Mouse (Mus musculus): Measurements from ENCODE around the gene Polr3g. TPM values are rescaled to one million over a fixed set of nuclear protein-coding genes. Genes with fewer than 3 reads are reported as not detected.
"Not testable (repeated sequence)": the region's sequence is repeated elsewhere in the genome, so short reads cannot be mapped to it uniquely, and the experiment has no call there.

Gene Polr3g
- polyA plus RNA-seq, 1 experiment from 2014 or later: 12.8 TPM

DNA sequence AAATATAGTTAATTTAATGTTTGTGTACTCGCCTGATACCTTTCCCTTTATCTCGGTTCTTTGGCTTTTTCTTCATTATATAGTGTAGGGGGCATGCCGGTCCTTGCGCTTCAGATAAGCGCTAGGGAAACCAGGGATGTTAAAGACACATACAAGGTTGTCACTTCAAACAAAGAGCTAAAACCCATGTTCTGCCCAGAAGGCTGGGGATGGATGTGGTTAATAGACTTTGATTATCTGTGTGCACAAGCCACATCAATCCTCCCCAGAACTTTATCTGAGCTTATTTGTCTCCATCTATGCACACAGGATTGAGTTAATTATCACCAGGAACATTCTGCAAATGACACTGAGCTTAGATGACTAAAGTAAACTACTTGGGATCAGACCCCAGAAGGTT, 25.8 kb upstream of the Polr3g start:
- WGBS: 92% methylated on average over 5 of the region's 5 CpGs
- Histone ChIP-seq H3K36me3 (ENCODE audit: control insufficient read depth, insufficient read depth, low read length) (no peaks in the 10 kb centered on the region), H3K9ac (ENCODE audit: low read depth, low read length) (no peak overlapping the region), H3K27me3 (ENCODE audit: control insufficient read depth, insufficient read depth, low read length) (no peaks in the 10 kb centered on the region), H3K4me3 (ENCODE audit: low read depth, low read length) (no peak overlapping the region), H3K4me1 (replicated peaks; ENCODE audit: control insufficient read depth, insufficient read depth, low read length) (no peaks in the 10 kb centered on the region), H3K4me2 (replicated peaks; ENCODE audit: low read depth, low read length) (no peak overlapping the region), H3K27ac (ENCODE audit: low read depth, low read length) (no peak overlapping the region), H3K9me3 (ENCODE audit: control insufficient read depth, low read length) (no peaks in the 10 kb centered on the region)
- DNase-seq (ENCODE audit: low spot score): no peak
- no peak for ATAC-seq (ENCODE audit: low FRiP score)

DNA sequence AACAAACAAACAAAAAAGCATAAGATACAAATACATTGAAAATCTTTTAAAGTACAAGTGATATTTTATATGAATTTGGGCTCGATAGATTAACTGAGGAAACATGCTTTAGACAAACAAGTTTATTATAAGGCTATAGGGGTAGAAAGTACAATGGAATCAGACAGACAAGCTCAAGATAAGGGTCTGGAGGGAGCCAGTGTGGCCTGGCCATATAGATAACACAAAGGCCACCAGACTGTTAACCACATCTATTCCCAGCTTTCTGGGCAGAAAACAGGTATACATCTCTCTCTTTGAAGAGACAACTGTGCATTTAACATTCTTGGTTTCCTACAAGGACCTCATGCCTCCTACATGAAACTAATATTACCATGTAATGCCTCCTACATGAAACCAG, 19.5 kb upstream of the Polr3g start:
- H3K4me1 ChIP-seq (replicated peaks; ENCODE audit: control insufficient read depth, insufficient read depth, low read length): no peaks in the 10 kb centered on the region
- H3K4me2 ChIP-seq (replicated peaks; ENCODE audit: low read depth, low read length): no peak overlapping the region
- H3K36me3 ChIP-seq (ENCODE audit: control insufficient read depth, insufficient read depth, low read length): no peaks in the 10 kb centered on the region
- H3K9ac ChIP-seq (ENCODE audit: low read depth, low read length): no peak overlapping the region
- 89% methylated on average over 1 of the region's 1 CpGs for WGBS
- no peaks in the 10 kb centered on the region for H3K9me3 ChIP-seq (ENCODE audit: control insufficient read depth, low read length)
- no peak for ATAC-seq (ENCODE audit: low FRiP score)
- no peak for DNase-seq (ENCODE audit: low spot score)
- H3K4me3 ChIP-seq (ENCODE audit: low read depth, low read length): no peak overlapping the region
- no peaks in the 10 kb centered on the region for H3K27me3 ChIP-seq (ENCODE audit: control insufficient read depth, insufficient read depth, low read length)
- H3K27ac ChIP-seq (ENCODE audit: low read depth, low read length): no peak overlapping the region

DNA sequence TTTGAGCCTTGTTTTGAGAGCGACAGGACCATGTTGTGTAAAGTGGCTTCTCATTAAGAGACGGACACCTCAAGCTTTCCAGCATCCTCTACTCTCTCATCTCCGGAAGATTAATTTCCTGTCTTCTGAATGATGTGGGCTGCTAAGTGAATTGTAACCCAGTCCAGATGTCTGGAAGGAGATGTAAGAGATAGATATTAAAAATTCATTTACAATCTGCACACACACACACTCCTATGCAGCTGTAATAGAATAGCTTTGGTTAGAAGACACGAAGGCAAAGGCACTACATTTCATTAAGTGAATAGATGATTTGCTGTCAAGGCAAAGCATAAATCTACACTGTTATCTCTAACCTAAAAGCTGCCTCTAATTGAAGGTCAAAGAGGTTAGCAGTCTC, 18.3 kb upstream of the Polr3g start:
- Histone ChIP-seq H3K9me3 (ENCODE audit: control insufficient read depth, low read length) (no peaks in the 10 kb centered on the region), H3K9ac (ENCODE audit: low read depth, low read length) (no peak overlapping the region), H3K27ac (ENCODE audit: low read depth, low read length) (no peak overlapping the region), H3K4me2 (replicated peaks; ENCODE audit: low read depth, low read length) (no peak overlapping the region), H3K27me3 (ENCODE audit: control insufficient read depth, insufficient read depth, low read length) (no peaks in the 10 kb centered on the region), H3K36me3 (ENCODE audit: control insufficient read depth, insufficient read depth, low read length) (no peaks in the 10 kb centered on the region), H3K4me1 (replicated peaks; ENCODE audit: control insufficient read depth, insufficient read depth, low read length) (no peaks in the 10 kb centered on the region), H3K4me3 (ENCODE audit: low read depth, low read length) (no peak overlapping the region)
- no peak for ATAC-seq (ENCODE audit: low FRiP score)
- WGBS: 80% methylated on average over 4 of the region's 4 CpGs
- DNase-seq (ENCODE audit: low spot score): no peak

DNA sequence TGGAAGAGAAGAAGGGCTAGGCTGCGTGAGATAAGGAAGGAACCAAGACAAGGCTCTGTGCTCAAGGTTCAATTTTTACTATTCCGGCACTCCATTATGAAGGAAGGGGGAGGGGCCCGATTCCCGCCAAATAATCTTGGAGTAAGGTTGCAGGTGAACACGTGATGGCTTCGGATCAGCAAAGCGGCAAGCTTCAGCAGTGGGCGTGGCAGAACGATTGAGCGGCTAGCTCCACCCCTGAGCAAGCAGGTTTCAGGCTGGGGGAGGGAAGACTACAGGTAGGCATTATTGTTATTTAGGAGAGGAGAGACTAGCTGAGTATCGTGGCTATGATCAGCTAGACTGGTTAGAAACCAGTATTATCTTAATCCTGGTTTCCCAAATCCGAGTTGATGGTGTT, 17.3 kb upstream of the Polr3g start:
- not testable (repeated sequence) for DNase-seq (ENCODE audit: low spot score); H3K9ac ChIP-seq (ENCODE audit: low read depth, low read length); H3K27me3 ChIP-seq (ENCODE audit: control insufficient read depth, insufficient read depth, low read length); ATAC-seq (ENCODE audit: low FRiP score); H3K9me3 ChIP-seq (ENCODE audit: control insufficient read depth, low read length); H3K4me1 ChIP-seq (replicated peaks; ENCODE audit: control insufficient read depth, insufficient read depth, low read length); H3K4me2 ChIP-seq (replicated peaks; ENCODE audit: low read depth, low read length); H3K36me3 ChIP-seq (ENCODE audit: control insufficient read depth, insufficient read depth, low read length); H3K4me3 ChIP-seq (ENCODE audit: low read depth, low read length); H3K27ac ChIP-seq (ENCODE audit: low read depth, low read length)
- 58% methylated on average over 12 of the region's 12 CpGs for WGBS

DNA sequence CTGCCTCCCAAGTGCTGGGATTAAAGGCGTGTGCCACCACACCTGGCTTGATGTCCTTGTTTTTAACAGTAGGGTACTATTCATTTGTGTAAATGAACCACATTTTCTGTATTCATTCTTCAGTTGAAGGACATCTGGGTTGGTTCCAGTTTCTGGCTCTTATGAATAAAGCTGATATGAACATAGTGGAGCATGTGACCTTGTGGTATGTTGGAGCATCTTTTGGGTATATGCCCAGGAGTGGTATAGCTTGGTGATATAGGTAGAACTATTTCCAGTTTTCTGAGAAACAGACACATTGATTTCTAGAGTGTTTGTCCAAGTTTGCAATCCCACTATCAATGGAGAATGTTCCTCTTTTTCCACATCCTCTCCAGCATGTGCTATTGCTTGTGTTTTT, 3.1 kb upstream of the Polr3g start:
- no peaks in the 10 kb centered on the region for H3K36me3 ChIP-seq (ENCODE audit: control insufficient read depth, insufficient read depth, low read length)
- H3K9ac ChIP-seq (ENCODE audit: low read depth, low read length): no peak overlapping the region
- no peaks in the 10 kb centered on the region for H3K9me3 ChIP-seq (ENCODE audit: control insufficient read depth, low read length)
- H3K27ac ChIP-seq (ENCODE audit: low read depth, low read length): no peak overlapping the region
- no peak overlapping the region for H3K4me2 ChIP-seq (replicated peaks; ENCODE audit: low read depth, low read length)
- ATAC-seq (ENCODE audit: low FRiP score) (no peak), DNase-seq (ENCODE audit: low spot score) (no peak)
- 0 out of 2 replicates have a peak, but pooled peaks cover 2% of the 10 kb centered on the region for H3K4me1 ChIP-seq (replicated peaks; ENCODE audit: control insufficient read depth, insufficient read depth, low read length)
- 89% methylated on average over 1 of the region's 1 CpGs for WGBS
- H3K27me3 ChIP-seq (ENCODE audit: control insufficient read depth, insufficient read depth, low read length): no peaks in the 10 kb centered on the region
- H3K4me3 ChIP-seq (ENCODE audit: low read depth, low read length): no peak overlapping the region

DNA sequence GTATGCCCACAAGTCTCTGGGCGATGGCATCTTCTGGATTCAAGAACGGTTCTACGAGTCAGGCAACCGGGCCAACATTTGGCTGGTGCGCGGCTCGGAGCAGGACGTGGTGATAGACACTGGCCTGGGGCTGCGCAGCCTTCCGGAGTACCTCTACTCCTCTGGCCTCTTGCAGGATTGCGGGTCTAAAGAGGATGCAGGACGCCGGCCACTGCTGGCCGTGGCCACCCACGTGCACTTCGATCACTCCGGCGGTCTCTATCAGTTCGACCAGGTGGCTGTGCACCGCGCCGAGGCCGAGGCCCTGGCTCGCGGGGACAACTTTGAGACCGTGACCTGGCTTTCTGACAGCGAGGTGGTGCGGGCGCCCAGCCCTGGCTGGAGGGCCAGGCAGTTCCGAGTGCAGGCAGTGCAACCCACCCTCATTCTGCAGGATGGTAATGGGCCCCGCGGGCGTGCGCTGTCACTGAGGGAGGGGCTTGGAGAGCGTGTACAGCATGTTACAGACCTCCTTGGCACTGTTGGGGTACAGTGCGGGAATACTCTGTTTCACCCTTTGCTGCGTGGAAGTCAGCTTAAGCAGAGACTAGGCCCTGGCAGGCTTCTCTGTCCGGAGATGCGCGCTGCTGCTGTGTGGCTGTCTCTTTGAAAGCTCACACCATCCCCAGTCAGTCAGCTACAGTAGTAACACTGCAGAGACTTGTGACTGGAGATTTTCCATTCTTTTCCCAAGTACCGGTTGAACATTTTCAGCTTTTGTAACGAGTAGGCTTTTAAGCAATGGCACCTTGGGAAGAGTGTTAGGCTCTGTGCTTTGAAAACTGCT, 946 bp upstream of the Polr3g start:
- H3K36me3 ChIP-seq (ENCODE audit: control insufficient read depth, insufficient read depth, low read length): no peaks in the 10 kb centered on the region
- DNase-seq (ENCODE audit: low spot score): no peak
- WGBS: under 1% methylated on average over 42 of the region's 42 CpGs
- H3K4me3 ChIP-seq (ENCODE audit: low read depth, low read length): peak overlapping the region; percentile 83
- 0 out of 2 replicates have a peak, but pooled peaks cover 2% of the 10 kb centered on the region for H3K4me1 ChIP-seq (replicated peaks; ENCODE audit: control insufficient read depth, insufficient read depth, low read length)
- H3K27ac ChIP-seq (ENCODE audit: low read depth, low read length): peak overlapping the region; percentile 73
- H3K9me3 ChIP-seq (ENCODE audit: control insufficient read depth, low read length): no peaks in the 10 kb centered on the region
- no peaks in the 10 kb centered on the region for H3K27me3 ChIP-seq (ENCODE audit: control insufficient read depth, insufficient read depth, low read length)
- ATAC-seq (ENCODE audit: low FRiP score): peak; percentile 73
- peak overlapping the region; percentile 61 for H3K9ac ChIP-seq (ENCODE audit: low read depth, low read length)
- peak overlapping the region; percentile 93 for H3K4me2 ChIP-seq (replicated peaks; ENCODE audit: low read depth, low read length)

DNA sequence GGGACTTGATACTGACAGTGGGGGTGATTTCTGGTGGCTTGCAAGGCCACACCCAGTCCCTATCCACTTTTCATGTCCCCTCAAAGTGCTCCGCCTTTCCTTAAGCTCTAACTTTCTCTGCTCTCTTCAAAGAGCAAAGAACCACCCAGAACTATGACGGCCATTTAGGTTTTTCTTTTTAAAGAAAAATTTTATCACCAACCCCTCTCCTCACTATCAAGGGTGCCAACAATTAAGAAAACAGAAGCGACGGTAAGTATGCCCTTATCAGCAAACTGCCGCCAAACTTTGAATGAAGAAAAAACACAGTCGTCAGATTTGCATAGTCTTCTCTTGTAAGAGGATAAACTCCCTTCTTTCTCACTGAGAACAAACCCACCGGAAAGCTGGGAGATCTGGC, 547 bp downstream of the Polr3g start:
- ATAC-seq (ENCODE audit: low FRiP score) (no peak), DNase-seq (ENCODE audit: low spot score) (no peak)
- Histone ChIP-seq H3K4me2 (replicated peaks; ENCODE audit: low read depth, low read length) (peak overlapping the region; percentile 93), H3K9me3 (ENCODE audit: control insufficient read depth, low read length) (no peaks in the 10 kb centered on the region), H3K36me3 (ENCODE audit: control insufficient read depth, insufficient read depth, low read length) (no peaks in the 10 kb centered on the region), H3K27ac (ENCODE audit: low read depth, low read length) (no peak overlapping the region), H3K9ac (ENCODE audit: low read depth, low read length) (peak overlapping the region; percentile 61), H3K4me3 (ENCODE audit: low read depth, low read length) (peak overlapping the region; percentile 83), H3K4me1 (replicated peaks; ENCODE audit: control insufficient read depth, insufficient read depth, low read length) (0 out of 2 replicates have a peak, but pooled peaks cover 2% of the 10 kb centered on the region), H3K27me3 (ENCODE audit: control insufficient read depth, insufficient read depth, low read length) (no peaks in the 10 kb centered on the region)
- WGBS: under 1% methylated on average over 7 of the region's 7 CpGs

DNA sequence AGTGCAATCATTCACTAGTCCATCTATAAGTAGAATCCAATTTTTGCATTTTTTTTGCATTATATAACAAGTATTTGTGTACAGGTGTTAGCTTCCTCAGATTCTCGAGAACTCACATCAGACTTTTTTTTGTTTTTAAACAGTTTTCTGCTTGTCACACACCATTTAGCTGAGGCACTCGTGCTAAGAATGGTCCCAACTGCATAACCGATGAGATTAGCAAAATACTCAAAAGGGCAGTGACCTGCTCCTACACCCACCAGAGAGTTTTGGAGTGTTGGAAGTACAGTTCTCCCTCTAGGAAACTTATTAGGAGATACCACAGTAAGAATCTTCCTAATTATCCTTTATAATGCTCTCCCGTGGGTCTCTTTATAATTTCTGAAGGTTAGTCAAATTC, 1.0 kb downstream of the Polr3g start:
- Histone ChIP-seq H3K36me3 (ENCODE audit: control insufficient read depth, insufficient read depth, low read length) (no peaks in the 10 kb centered on the region), H3K27me3 (ENCODE audit: control insufficient read depth, insufficient read depth, low read length) (no peaks in the 10 kb centered on the region), H3K9ac (ENCODE audit: low read depth, low read length) (no peak overlapping the region), H3K4me1 (replicated peaks; ENCODE audit: control insufficient read depth, insufficient read depth, low read length) (0 out of 2 replicates have a peak, but pooled peaks cover 2% of the 10 kb centered on the region), H3K4me2 (replicated peaks; ENCODE audit: low read depth, low read length) (peak overlapping the region; percentile 93), H3K9me3 (ENCODE audit: control insufficient read depth, low read length) (no peaks in the 10 kb centered on the region), H3K27ac (ENCODE audit: low read depth, low read length) (no peak overlapping the region), H3K4me3 (ENCODE audit: low read depth, low read length) (peak overlapping the region; percentile 83; the same call in 1 of the 2 replicates)
- DNase-seq (ENCODE audit: low spot score) (no peak), ATAC-seq (ENCODE audit: low FRiP score) (no peak)
- WGBS: 51% methylated on average over 4 of the region's 4 CpGs

DNA sequence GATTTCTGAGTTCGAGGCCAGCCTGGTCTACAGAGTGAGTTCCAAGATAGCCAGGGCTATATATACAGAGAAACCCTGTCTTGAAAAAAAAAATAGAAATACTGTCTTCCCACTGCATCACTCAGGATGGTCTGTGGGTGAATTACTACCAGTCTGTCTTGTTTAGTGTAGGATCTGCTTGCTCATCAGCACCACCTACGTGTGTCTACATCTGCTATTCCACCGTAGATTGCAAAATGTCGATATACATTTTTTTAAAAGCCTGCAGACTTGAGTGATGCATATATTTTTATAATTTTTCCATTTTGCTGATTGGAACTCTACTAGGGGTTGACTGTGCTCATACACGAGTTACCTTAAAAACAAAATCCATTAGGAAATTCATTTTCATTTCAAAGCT, 4.5 kb downstream of the Polr3g start:
- Histone ChIP-seq H3K9me3 (ENCODE audit: control insufficient read depth, low read length) (no peaks in the 10 kb centered on the region), H3K36me3 (ENCODE audit: control insufficient read depth, insufficient read depth, low read length) (no peaks in the 10 kb centered on the region)
- DNase-seq (ENCODE audit: low spot score): no peak

More for the DNA sequence above, 4.5 kb downstream of the Polr3g start:
- Histone ChIP-seq H3K4me1 (replicated peaks; ENCODE audit: control insufficient read depth, insufficient read depth, low read length) (no peaks in the 10 kb centered on the region), H3K9ac (ENCODE audit: low read depth, low read length) (no peak overlapping the region), H3K27ac (ENCODE audit: low read depth, low read length) (no peak overlapping the region), H3K4me3 (ENCODE audit: low read depth, low read length) (no peak overlapping the region), H3K27me3 (ENCODE audit: control insufficient read depth, insufficient read depth, low read length) (no peaks in the 10 kb centered on the region), H3K4me2 (replicated peaks; ENCODE audit: low read depth, low read length) (no peak overlapping the region)
- ATAC-seq (ENCODE audit: low FRiP score): no peak
- 95% methylated on average over 5 of the region's 5 CpGs for WGBS

All from hindbrain, embryonic 11.5 days (tissue).